Mouse (Mus musculus): Measurements from ENCODE around the gene Phf23.

DNA sequence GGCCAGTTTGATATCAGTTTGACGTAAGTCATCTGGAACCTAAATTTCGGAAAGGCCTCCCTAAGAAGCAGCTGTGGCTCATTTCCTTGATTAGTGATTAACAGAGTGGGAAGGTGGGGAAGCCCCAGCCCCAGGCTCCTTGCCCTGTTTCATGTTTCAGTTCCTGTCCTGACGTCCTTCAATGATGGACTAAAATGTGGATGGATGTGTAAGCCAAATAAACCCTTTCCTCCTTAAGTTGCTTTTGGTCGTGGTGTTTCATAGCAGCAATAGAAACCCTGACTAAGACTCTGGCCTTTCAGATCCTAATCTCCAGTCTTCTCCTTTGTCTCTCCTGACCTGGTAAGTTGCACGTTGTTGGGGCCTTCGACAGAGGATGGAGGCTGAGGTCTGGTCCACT is 25.4 kb upstream of the Phf23 start:
- TF ChIP-seq CTCF (IDR thresholded peaks at IDR 0.05; ENCODE audit: low read depth, low read length): no peak
- no peak for TF ChIP-seq EP300 (IDR thresholded peaks at IDR 0.05; ENCODE audit: insufficient read depth, low read depth, low read length)
- TF ChIP-seq POLR2A (IDR thresholded peaks at IDR 0.05; ENCODE audit: insufficient read depth, low read length): no peak
